Mouse (Mus musculus): Measurements from ENCODE around the gene Pcyt1a. TPM values are rescaled to one million over a fixed set of nuclear protein-coding genes. Genes with fewer than 3 reads are reported as not detected.
A peak's percentile ranks its signal among the peaks of the same experiment; 100 is the strongest.
"Not testable (repeated sequence)": the region's sequence is repeated elsewhere in the genome, so short reads cannot be mapped to it uniquely, and the experiment has no call there.

Gene Pcyt1a
- total and polyA plus RNA-seq, 3 experiments = 50.2 to 104 (median 101) TPM

GRCm38 (mm10) chr16:32485209-32485608 is 54.5 kb downstream of the Pcyt1a start:
- ATAC-seq (ENCODE audit: extremely low read depth, insufficient number of reproducible peaks, low FRiP score, poor library complexity, severe bottlenecking) (no peak), DNase-seq (ENCODE audit: low spot score) (no peak)
- TF ChIP-seq GATA1 (IDR thresholded peaks at IDR 0.05; ENCODE audit: borderline replicate concordance, low read length) (no peak), GATA2 (IDR thresholded peaks at IDR 0.05; ENCODE audit: borderline replicate concordance, low read depth, low read length) (no peak), CTCF (IDR thresholded peaks at IDR 0.05; ENCODE audit: low read depth, low read length) (no peak), TAL1 (conservative IDR thresholded peaks at IDR 0.05; ENCODE audit: low read depth, low read length) (no peak), POLR2AphosphoS5 (IDR thresholded peaks at IDR 0.05; ENCODE audit: insufficient replicate concordance, low read depth, low read length) (no peak)
- peaks cover 6% of the 10 kb centered on the region; the same call in 1 of the 2 replicates for H3K27me3 ChIP-seq (ENCODE audit: insufficient read depth, low read length)
- H3K4me1 ChIP-seq (ENCODE audit: insufficient read depth, low read depth, low read length) = peaks cover 44% of the 10 kb centered on the region
- no peak overlapping the region for H3K4me3 ChIP-seq (ENCODE audit: low read depth, low read length)
- no peaks in the 10 kb centered on the region for H3K36me3 ChIP-seq (replicated peaks)
- peaks cover 12% of the 10 kb centered on the region for H3K9me3 ChIP-seq (replicated peaks)

- Histone ChIP-seq H3K27me3 (ENCODE audit: insufficient read depth, low read length) (peaks cover 6% of the 10 kb centered on the region; the same call in 1 of the 2 replicates), H3K9me3 (replicated peaks) (peaks cover 12% of the 10 kb centered on the region), H3K36me3 (replicated peaks) (no peaks in the 10 kb centered on the region), H3K4me3 (ENCODE audit: low read depth, low read length) (no peak overlapping the region), H3K4me1 (ENCODE audit: insufficient read depth, low read depth, low read length) (peaks cover 44% of the 10 kb centered on the region)
- TF ChIP-seq POLR2AphosphoS5 (IDR thresholded peaks at IDR 0.05; ENCODE audit: insufficient replicate concordance, low read depth, low read length) (no peak), GATA2 (IDR thresholded peaks at IDR 0.05; ENCODE audit: borderline replicate concordance, low read depth, low read length) (no peak), GATA1 (IDR thresholded peaks at IDR 0.05; ENCODE audit: borderline replicate concordance, low read length) (no peak), CTCF (IDR thresholded peaks at IDR 0.05; ENCODE audit: low read depth, low read length) (no peak), TAL1 (conservative IDR thresholded peaks at IDR 0.05; ENCODE audit: low read depth, low read length) (no peak)
- DNase-seq (ENCODE audit: low spot score) = no peak
- no peak for ATAC-seq (ENCODE audit: extremely low read depth, insufficient number of reproducible peaks, low FRiP score, poor library complexity, severe bottlenecking)
These were observed 55.3 kb downstream of the Pcyt1a start for GRCm38 (mm10) chr16:32486046-32486445.

- peaks cover 12% of the 10 kb centered on the region for H3K9me3 ChIP-seq (replicated peaks)
- peak within 1 kb of the TSS; percentile 53; the same call in 1 of the 2 replicates for H3K4me3 ChIP-seq (ENCODE audit: low read depth, low read length)
- TF ChIP-seq GATA2 (IDR thresholded peaks at IDR 0.05; ENCODE audit: borderline replicate concordance, low read depth, low read length) (no peak), TAL1 (conservative IDR thresholded peaks at IDR 0.05; ENCODE audit: low read depth, low read length) (no peak), CTCF (IDR thresholded peaks at IDR 0.05; ENCODE audit: low read depth, low read length) (no peak), GATA1 (IDR thresholded peaks at IDR 0.05; ENCODE audit: borderline replicate concordance, low read length) (no peak), POLR2AphosphoS5 (IDR thresholded peaks at IDR 0.05; ENCODE audit: insufficient replicate concordance, low read depth, low read length) (no peak)
- H3K36me3 ChIP-seq (replicated peaks) = no peaks in the 10 kb centered on the region
- peaks cover 6% of the 10 kb centered on the region; the same call in 1 of the 2 replicates for H3K27me3 ChIP-seq (ENCODE audit: insufficient read depth, low read length)
- ATAC-seq (ENCODE audit: extremely low read depth, insufficient number of reproducible peaks, low FRiP score, poor library complexity, severe bottlenecking) = peak; percentile 76
- peaks cover 39% of the 10 kb centered on the region for H3K4me1 ChIP-seq (ENCODE audit: insufficient read depth, low read depth, low read length)
- no peak for DNase-seq (ENCODE audit: low spot score)
These were observed 56.8 kb downstream of the Pcyt1a start, which contains the start of gene Slc51a for GRCm38 (mm10) chr16:32487234-32488111. TSS of gene Slc51a (minus strand) at chr16:32487879.

GRCm38 (mm10) chr16:32488939-32489338 is 58.2 kb downstream of the Pcyt1a start:
- Histone ChIP-seq H3K4me1 (ENCODE audit: insufficient read depth, low read depth, low read length) (peaks cover 38% of the 10 kb centered on the region), H3K27me3 (ENCODE audit: insufficient read depth, low read length) (peaks cover 4% of the 10 kb centered on the region; the same call in 1 of the 2 replicates), H3K36me3 (replicated peaks) (no peaks in the 10 kb centered on the region), H3K4me3 (ENCODE audit: low read depth, low read length) (no peak overlapping the region), H3K9me3 (replicated peaks) (peaks cover 12% of the 10 kb centered on the region)
- no peak for DNase-seq (ENCODE audit: low spot score)
- no peak for ATAC-seq (ENCODE audit: extremely low read depth, insufficient number of reproducible peaks, low FRiP score, poor library complexity, severe bottlenecking)
- TF ChIP-seq TAL1 (conservative IDR thresholded peaks at IDR 0.05; ENCODE audit: low read depth, low read length) (no peak), GATA2 (IDR thresholded peaks at IDR 0.05; ENCODE audit: borderline replicate concordance, low read depth, low read length) (no peak), CTCF (IDR thresholded peaks at IDR 0.05; ENCODE audit: low read depth, low read length) (no peak), GATA1 (IDR thresholded peaks at IDR 0.05; ENCODE audit: borderline replicate concordance, low read length) (no peak), POLR2AphosphoS5 (IDR thresholded peaks at IDR 0.05; ENCODE audit: insufficient replicate concordance, low read depth, low read length) (no peak)

- H3K27me3 ChIP-seq (ENCODE audit: insufficient read depth, low read length); DNase-seq (ENCODE audit: low spot score); H3K9me3 ChIP-seq (replicated peaks); H3K36me3 ChIP-seq (replicated peaks); H3K4me3 ChIP-seq (ENCODE audit: low read depth, low read length); ATAC-seq (ENCODE audit: extremely low read depth, insufficient number of reproducible peaks, low FRiP score, poor library complexity, severe bottlenecking): not testable (repeated sequence)
- peaks cover 11% of the 10 kb centered on the region for H3K4me1 ChIP-seq (ENCODE audit: insufficient read depth, low read depth, low read length)
These were observed 63.6 kb downstream of the Pcyt1a start for GRCm38 (mm10) chr16:32494371-32494770.

GRCm38 (mm10) chr16:32495965-32496364 is 65.2 kb downstream of the Pcyt1a start, which contains the start of gene Zdhhc19:
TSS of gene Zdhhc19 (plus strand) at chr16:32496265.
- TF ChIP-seq TAL1 (conservative IDR thresholded peaks at IDR 0.05; ENCODE audit: low read depth, low read length) = no peak
- no peak for TF ChIP-seq GATA2 (IDR thresholded peaks at IDR 0.05; ENCODE audit: borderline replicate concordance, low read depth, low read length)
- no peak for TF ChIP-seq POLR2AphosphoS5 (IDR thresholded peaks at IDR 0.05; ENCODE audit: insufficient replicate concordance, low read depth, low read length)
- TF ChIP-seq GATA1 (IDR thresholded peaks at IDR 0.05; ENCODE audit: borderline replicate concordance, low read length) = no peak
- no peak for TF ChIP-seq CTCF (IDR thresholded peaks at IDR 0.05; ENCODE audit: low read depth, low read length)
- no peaks in the 10 kb centered on the region for H3K36me3 ChIP-seq (replicated peaks)
- no peak for DNase-seq (ENCODE audit: low spot score)

More at GRCm38 (mm10) chr16:32495965-32496364, 65.2 kb downstream of the Pcyt1a start, which contains the start of gene Zdhhc19:
- ATAC-seq (ENCODE audit: extremely low read depth, insufficient number of reproducible peaks, low FRiP score, poor library complexity, severe bottlenecking) = no peak
- peaks cover 8% of the 10 kb centered on the region; the same call in 1 of the 2 replicates for H3K27me3 ChIP-seq (ENCODE audit: insufficient read depth, low read length)
- no peaks in the 10 kb centered on the region for H3K9me3 ChIP-seq (replicated peaks)
- no peak within 1 kb of the TSS for H3K4me3 ChIP-seq (ENCODE audit: low read depth, low read length)
- peaks cover 20% of the 10 kb centered on the region for H3K4me1 ChIP-seq (ENCODE audit: insufficient read depth, low read depth, low read length)

All from G1E (cell line).